Mouse (Mus musculus): Measurements from ENCODE around the gene Prss12. TPM values are rescaled to one million over a fixed set of nuclear protein-coding genes. Genes with fewer than 3 reads are reported as not detected.
"Not testable (repeated sequence)": the region's sequence is repeated elsewhere in the genome, so short reads cannot be mapped to it uniquely, and the experiment has no call there.

Prss12 gene
- polyA plus RNA-seq, 1 experiment from 2014 or later: 5.2 TPM

DNA sequence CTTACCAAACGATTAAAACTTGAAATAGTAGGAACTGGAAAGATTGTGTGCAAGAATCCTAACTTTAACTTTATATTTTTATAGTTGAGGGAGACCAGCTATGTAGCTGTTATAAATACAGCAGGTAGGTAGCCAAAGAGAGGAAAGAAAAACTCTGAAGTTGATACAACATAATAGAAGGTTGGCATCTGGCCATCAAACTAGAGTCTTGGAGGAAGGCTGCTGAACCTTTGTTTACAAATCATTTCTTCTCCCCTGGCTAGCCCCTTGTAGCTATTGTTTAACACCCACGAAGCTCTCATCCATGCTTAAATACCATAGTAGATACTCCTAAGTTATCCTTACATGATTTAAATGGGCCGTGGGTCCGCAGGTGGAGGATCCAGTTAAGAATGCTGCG is 52.1 kb downstream of the Prss12 start:
- no peaks in the 10 kb centered on the region for H3K9me3 ChIP-seq (replicated peaks)
- no peaks in the 10 kb centered on the region for H3K36me3 ChIP-seq
- WGBS: 90% methylated on average over 5 of the region's 5 CpGs
- H3K27ac ChIP-seq (replicated peaks): no peak overlapping the region
- no peak overlapping the region for H3K4me3 ChIP-seq
- H3K4me1 ChIP-seq: no peaks in the 10 kb centered on the region
- H3K27me3 ChIP-seq (ENCODE audit: low read depth, poor library complexity, severe bottlenecking): no peaks in the 10 kb centered on the region
- DNase-seq (ENCODE audit: low spot score): no peak

GRCm38 (mm10) chr3:123501798-123502197 is 55.1 kb downstream of the Prss12 start:
- H3K27ac ChIP-seq (replicated peaks); H3K4me3 ChIP-seq; H3K27me3 ChIP-seq (ENCODE audit: low read depth, poor library complexity, severe bottlenecking); H3K36me3 ChIP-seq; DNase-seq (ENCODE audit: low spot score); H3K9me3 ChIP-seq (replicated peaks): not testable (repeated sequence)
- H3K4me1 ChIP-seq: peaks cover 11% of the 10 kb centered on the region
- WGBS: 84% methylated on average over 2 of the region's 2 CpGs

DNA sequence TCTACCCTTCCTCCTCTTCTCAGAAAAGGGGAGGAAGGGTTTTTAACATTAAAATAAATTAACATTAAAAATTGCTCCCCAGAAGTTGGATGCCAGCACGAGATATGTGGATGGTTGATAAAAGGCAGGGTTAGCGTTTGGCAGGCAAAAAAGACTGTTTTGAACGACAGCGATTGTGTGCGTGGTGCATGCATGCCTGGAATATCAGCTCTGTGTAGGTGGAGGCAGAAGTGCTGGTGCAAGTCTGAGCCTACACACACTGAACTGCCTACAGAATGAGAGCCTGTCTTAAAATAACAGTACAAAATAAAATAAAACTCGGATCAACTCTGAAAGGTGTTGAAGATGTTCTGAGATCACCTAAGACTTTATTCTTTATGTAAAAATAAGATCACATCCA is 57.2 kb downstream of the Prss12 start:
- no peak for DNase-seq (ENCODE audit: low spot score)
- Histone ChIP-seq H3K27me3 (ENCODE audit: low read depth, poor library complexity, severe bottlenecking) (no peaks in the 10 kb centered on the region), H3K4me1 (peaks cover 16% of the 10 kb centered on the region), H3K9me3 (replicated peaks) (no peaks in the 10 kb centered on the region), H3K36me3 (peaks cover 16% of the 10 kb centered on the region), H3K27ac (replicated peaks) (no peak overlapping the region), H3K4me3 (no peak overlapping the region)
- 84% methylated on average over 6 of the region's 6 CpGs for WGBS

GRCm38 (mm10) chr3:123504783-123505182 is 58.1 kb downstream of the Prss12 start:
- DNase-seq (ENCODE audit: low spot score): no peak
- WGBS: 84% methylated on average over 7 of the region's 7 CpGs
- H3K4me1 ChIP-seq: peaks cover 25% of the 10 kb centered on the region
- H3K36me3 ChIP-seq: peaks cover 16% of the 10 kb centered on the region
- no peaks in the 10 kb centered on the region for H3K9me3 ChIP-seq (replicated peaks)
- no peak overlapping the region for H3K27ac ChIP-seq (replicated peaks)
- H3K27me3 ChIP-seq (ENCODE audit: low read depth, poor library complexity, severe bottlenecking): no peaks in the 10 kb centered on the region
- no peak overlapping the region for H3K4me3 ChIP-seq

DNA sequence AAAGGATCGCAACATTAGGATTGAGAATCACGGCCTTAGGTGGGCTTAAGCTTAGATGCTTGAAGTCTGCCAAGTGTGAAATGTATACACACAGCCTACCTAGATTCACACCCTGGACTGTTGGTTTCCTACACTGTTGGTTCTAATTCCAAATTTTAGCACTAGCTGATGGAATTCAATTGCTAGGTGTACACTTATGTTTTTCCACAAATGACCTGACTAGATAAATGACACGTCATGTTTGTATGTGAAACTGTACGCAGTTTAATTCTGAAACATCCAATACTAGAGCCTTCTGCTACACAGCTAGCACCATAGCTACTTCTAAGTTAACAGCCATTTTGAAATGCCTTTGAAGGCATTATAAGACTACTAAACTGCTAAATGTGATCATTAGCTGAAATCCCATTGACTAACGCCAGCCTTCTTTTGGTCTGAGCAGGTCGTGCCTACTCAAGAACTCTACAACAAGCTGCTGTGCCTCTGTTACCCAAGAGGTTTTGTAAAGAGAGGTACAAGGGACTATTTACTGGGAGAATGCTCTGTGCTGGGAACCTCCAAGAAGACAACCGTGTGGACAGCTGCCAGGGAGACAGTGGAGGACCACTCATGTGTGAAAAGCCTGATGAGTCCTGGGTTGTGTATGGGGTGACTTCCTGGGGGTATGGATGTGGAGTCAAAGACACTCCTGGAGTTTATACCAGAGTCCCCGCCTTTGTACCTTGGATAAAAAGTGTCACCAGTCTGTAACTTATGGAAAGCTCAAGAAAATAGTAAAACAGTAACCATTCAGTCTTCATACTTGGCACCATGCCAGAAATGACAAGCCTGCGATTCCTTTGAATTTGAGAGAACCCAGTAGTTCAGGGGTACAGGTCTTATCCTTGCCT is 59.3 kb downstream of the Prss12 start:
- Histone ChIP-seq H3K4me3 (peak overlapping the region; percentile 78), H3K27ac (replicated peaks) (peak overlapping the region; percentile 57; the same call in 1 of the 2 replicates), H3K9me3 (replicated peaks) (no peaks in the 10 kb centered on the region), H3K36me3 (peaks cover 16% of the 10 kb centered on the region), H3K4me1 (peaks cover 29% of the 10 kb centered on the region), H3K27me3 (ENCODE audit: low read depth, poor library complexity, severe bottlenecking) (no peaks in the 10 kb centered on the region)
- no peak for DNase-seq (ENCODE audit: low spot score)
- 55% methylated on average over 9 of the region's 9 CpGs for WGBS

DNA sequence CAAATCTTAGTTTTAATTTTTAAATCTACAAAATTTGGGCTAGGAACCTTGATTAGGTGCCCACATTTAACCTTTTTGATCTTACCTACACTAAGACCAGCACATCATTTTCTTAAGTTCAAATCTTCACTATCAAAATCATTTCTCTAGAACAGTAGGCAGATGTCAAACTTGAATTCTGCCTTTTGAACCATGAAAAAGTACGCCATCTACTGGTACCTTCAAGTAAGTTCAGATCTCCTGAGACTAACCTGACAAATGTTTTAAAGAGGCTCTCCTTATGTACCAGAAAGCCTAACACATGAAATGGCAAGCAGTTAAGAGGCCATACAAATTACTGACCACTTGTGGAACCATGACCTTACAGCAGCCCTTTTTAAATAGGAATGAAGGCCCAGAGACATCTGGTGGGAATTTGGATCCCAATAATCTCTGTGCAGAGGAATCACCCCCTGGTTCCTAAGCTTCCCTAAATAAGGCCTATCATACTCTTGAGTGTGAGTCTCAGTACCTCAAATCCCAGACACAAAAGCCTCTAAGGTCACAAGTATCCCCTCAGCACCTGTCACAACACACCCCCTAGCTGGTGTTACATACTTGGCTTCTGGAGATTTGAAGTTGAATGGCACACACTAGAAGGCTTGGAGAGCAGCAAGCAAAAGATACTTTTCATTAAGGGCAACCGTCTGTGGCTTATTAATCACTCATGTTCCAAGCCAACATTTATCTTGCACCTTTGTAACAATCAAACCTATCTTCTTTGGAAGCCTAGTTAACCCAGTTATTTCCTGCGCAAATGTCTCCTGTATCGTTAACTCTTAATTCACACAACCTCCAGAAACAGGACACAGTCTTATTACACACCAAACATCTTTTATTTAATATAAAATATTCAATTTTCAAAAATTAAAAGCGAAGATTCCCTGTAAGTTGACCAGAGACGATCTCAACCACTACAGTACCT is 60.3 kb downstream of the Prss12 start:
- H3K9me3 ChIP-seq (replicated peaks): peaks cover 2% of the 10 kb centered on the region; the same call in 1 of the 2 replicates
- 4% methylated on average over 6 of the region's 6 CpGs for WGBS
- H3K27me3 ChIP-seq (ENCODE audit: low read depth, poor library complexity, severe bottlenecking): no peaks in the 10 kb centered on the region
- DNase-seq (ENCODE audit: low spot score): no peak
- H3K4me1 ChIP-seq: peaks cover 29% of the 10 kb centered on the region
- H3K36me3 ChIP-seq: peaks cover 16% of the 10 kb centered on the region
- H3K4me3 ChIP-seq: peak overlapping the region; percentile 78
- H3K27ac ChIP-seq (replicated peaks): peak overlapping the region; percentile 99

DNA sequence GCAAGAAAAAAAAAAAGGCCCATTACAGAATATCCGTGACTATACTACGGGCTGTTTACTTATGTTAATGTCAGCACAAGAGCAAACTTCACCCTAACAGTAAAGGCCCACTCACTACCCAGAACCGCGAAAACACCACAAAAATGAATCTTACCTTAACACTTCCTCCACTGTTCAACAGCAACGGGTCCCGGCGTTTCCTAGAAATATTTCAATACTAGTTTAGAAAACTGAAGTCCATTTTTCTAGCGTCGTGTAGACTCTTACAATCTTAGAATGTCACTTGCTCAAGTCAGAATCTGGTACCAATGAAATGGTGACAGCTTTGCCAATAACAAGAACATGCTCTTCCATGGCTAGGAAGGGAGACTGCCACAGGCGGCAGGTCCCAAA is 60.9 kb downstream of the Prss12 start:
- Histone ChIP-seq H3K4me1 (peaks cover 29% of the 10 kb centered on the region), H3K27me3 (ENCODE audit: low read depth, poor library complexity, severe bottlenecking) (no peaks in the 10 kb centered on the region), H3K27ac (replicated peaks) (peak overlapping the region; percentile 99), H3K9me3 (replicated peaks) (peaks cover 5% of the 10 kb centered on the region; the same call in 1 of the 2 replicates), H3K36me3 (peaks cover 16% of the 10 kb centered on the region), H3K4me3 (peak overlapping the region; percentile 78)
- under 1% methylated on average over 10 of the region's 10 CpGs for WGBS
- DNase-seq (ENCODE audit: low spot score): no peak

GRCm38 (mm10) chr3:123508056-123508674 is 61.5 kb downstream of the Prss12 start:
- peak; percentile 99 for DNase-seq (ENCODE audit: low spot score)
- peak overlapping the region; percentile 78 for H3K4me3 ChIP-seq
- H3K4me1 ChIP-seq: peaks cover 29% of the 10 kb centered on the region
- WGBS: under 1% methylated on average over 53 of the region's 53 CpGs
- peaks cover 16% of the 10 kb centered on the region for H3K36me3 ChIP-seq
- H3K27me3 ChIP-seq (ENCODE audit: low read depth, poor library complexity, severe bottlenecking): no peaks in the 10 kb centered on the region
- H3K9me3 ChIP-seq (replicated peaks): peaks cover 5% of the 10 kb centered on the region; the same call in 1 of the 2 replicates
- peak overlapping the region; percentile 99 for H3K27ac ChIP-seq (replicated peaks)

- H3K27ac ChIP-seq (replicated peaks): peak overlapping the region; percentile 99
- no peaks in the 10 kb centered on the region for H3K27me3 ChIP-seq (ENCODE audit: low read depth, poor library complexity, severe bottlenecking)
- H3K9me3 ChIP-seq (replicated peaks): peaks cover 5% of the 10 kb centered on the region; the same call in 1 of the 2 replicates
- peak overlapping the region; percentile 78 for H3K4me3 ChIP-seq
- peaks cover 29% of the 10 kb centered on the region for H3K4me1 ChIP-seq
- H3K36me3 ChIP-seq: peaks cover 16% of the 10 kb centered on the region
- under 1% methylated on average over 36 of the region's 36 CpGs for whole genome bisulfite sequencing
- DNase-seq (ENCODE audit: low spot score): no peak
These were observed 62.1 kb downstream of the Prss12 start for GRCm38 (mm10) chr3:123508675-123509376.

DNA sequence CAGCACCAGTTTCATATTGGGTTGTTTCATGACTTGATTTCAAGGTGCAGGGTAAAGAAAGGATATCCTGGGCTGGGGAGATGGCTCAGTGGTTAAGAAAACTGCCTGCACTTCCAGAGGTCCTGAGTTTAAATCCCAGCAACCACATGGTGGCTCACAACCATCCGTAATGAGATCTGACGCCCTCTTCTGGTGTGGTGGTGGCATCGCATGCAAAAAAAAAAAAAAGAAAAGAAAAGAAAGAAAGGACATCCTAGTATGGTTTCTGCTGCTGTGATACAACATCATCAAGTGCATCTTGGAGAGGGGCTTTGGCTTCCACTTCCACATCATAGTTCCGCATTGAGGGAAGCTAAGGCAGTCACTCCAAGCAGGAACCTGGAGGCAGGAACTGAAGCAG is 65.1 kb downstream of the Prss12 start:
- WGBS: 69% methylated on average over 4 of the region's 4 CpGs
- DNase-seq (ENCODE audit: low spot score): no peak
- peaks cover 5% of the 10 kb centered on the region; the same call in 1 of the 2 replicates for H3K9me3 ChIP-seq (replicated peaks)
- no peak overlapping the region for H3K4me3 ChIP-seq
- H3K36me3 ChIP-seq: peaks cover 6% of the 10 kb centered on the region
- no peaks in the 10 kb centered on the region for H3K27me3 ChIP-seq (ENCODE audit: low read depth, poor library complexity, severe bottlenecking)
- no peak overlapping the region for H3K27ac ChIP-seq (replicated peaks)
- peaks cover 21% of the 10 kb centered on the region for H3K4me1 ChIP-seq

GRCm38 (mm10) chr3:123514886-123515285 is 68.2 kb downstream of the Prss12 start:
- H3K9me3 ChIP-seq (replicated peaks): peaks cover 5% of the 10 kb centered on the region; the same call in 1 of the 2 replicates

More at GRCm38 (mm10) chr3:123514886-123515285, 68.2 kb downstream of the Prss12 start:
- Histone ChIP-seq H3K4me1 (peaks cover 7% of the 10 kb centered on the region), H3K36me3 (no peaks in the 10 kb centered on the region), H3K4me3 (no peak overlapping the region), H3K27me3 (ENCODE audit: low read depth, poor library complexity, severe bottlenecking) (no peaks in the 10 kb centered on the region), H3K27ac (replicated peaks) (no peak overlapping the region)
- 53% methylated on average over 5 of the region's 5 CpGs for WGBS
- no peak for DNase-seq (ENCODE audit: low spot score)

Data from midbrain, embryonic 10.5 days (tissue).